Mouse (Mus musculus): ENCODE data around the gene Flywch2. TPM values are rescaled to one million over a fixed set of nuclear protein-coding genes. Genes with fewer than 3 reads are reported as not detected.

Flywch2 gene
- polyA plus RNA-seq, 1 experiment from 2014 or later = 14.9 TPM

GRCm38 (mm10) chr17:23761155-23761554 is 24.7 kb downstream of the Flywch2 start:
- Histone ChIP-seq H3K4me2 (ENCODE audit: low read depth, low read length) (no peak overlapping the region), H3K9ac (ENCODE audit: low read depth, low read length) (no peak overlapping the region), H3K4me3 (ENCODE audit: low read length) (no peak overlapping the region), H3K27ac (ENCODE audit: low read length) (no peak overlapping the region), H3K27me3 (replicated peaks; ENCODE audit: control insufficient read depth, insufficient read depth, low read length) (no peaks in the 10 kb centered on the region), H3K4me1 (ENCODE audit: control insufficient read depth, insufficient read depth, low read length) (no peaks in the 10 kb centered on the region), H3K9me3 (ENCODE audit: control insufficient read depth, low read length) (no peaks in the 10 kb centered on the region), H3K36me3 (ENCODE audit: control insufficient read depth, insufficient read depth, low read length) (peaks cover 18% of the 10 kb centered on the region)
- 96% methylated on average over 3 of the region's 3 CpGs for WGBS
- no peak for ATAC-seq

DNA sequence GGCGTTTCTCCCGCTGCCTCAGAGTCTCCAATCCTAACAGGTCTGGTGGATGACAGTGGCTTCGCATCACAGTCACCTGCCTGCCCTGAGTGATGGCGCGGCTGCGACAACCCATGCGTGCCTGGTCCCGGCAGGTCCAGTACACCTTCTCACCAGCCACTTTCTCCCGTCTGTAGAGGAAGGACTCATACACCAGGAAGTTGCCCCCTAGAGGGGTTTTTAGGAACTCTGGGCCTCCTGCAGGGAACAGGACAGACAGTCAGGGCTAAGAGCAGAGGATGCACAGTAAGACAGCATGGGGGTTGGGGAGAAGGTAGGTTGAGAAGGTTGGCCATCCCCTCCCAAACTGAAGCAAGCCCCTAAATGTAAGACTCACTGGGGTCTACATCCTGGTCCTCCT is 25.6 kb downstream of the Flywch2 start:
- Histone ChIP-seq H3K4me2 (ENCODE audit: low read depth, low read length) (no peak overlapping the region), H3K27me3 (replicated peaks; ENCODE audit: control insufficient read depth, insufficient read depth, low read length) (no peaks in the 10 kb centered on the region), H3K9me3 (ENCODE audit: control insufficient read depth, low read length) (no peaks in the 10 kb centered on the region), H3K4me3 (ENCODE audit: low read length) (no peak overlapping the region), H3K36me3 (ENCODE audit: control insufficient read depth, insufficient read depth, low read length) (peaks cover 22% of the 10 kb centered on the region), H3K4me1 (ENCODE audit: control insufficient read depth, insufficient read depth, low read length) (no peaks in the 10 kb centered on the region), H3K27ac (ENCODE audit: low read length) (no peak overlapping the region), H3K9ac (ENCODE audit: low read depth, low read length) (no peak overlapping the region)
- no peak for ATAC-seq
- WGBS = 97% methylated on average over 9 of the region's 9 CpGs

GRCm38 (mm10) chr17:23758801-23759200 is 27.1 kb downstream of the Flywch2 start:
- Histone ChIP-seq H3K4me1 (ENCODE audit: control insufficient read depth, insufficient read depth, low read length) (no peaks in the 10 kb centered on the region), H3K4me3 (ENCODE audit: low read length) (no peak overlapping the region), H3K27me3 (replicated peaks; ENCODE audit: control insufficient read depth, insufficient read depth, low read length) (no peaks in the 10 kb centered on the region), H3K4me2 (ENCODE audit: low read depth, low read length) (no peak overlapping the region), H3K9me3 (ENCODE audit: control insufficient read depth, low read length) (no peaks in the 10 kb centered on the region), H3K27ac (ENCODE audit: low read length) (no peak overlapping the region), H3K9ac (ENCODE audit: low read depth, low read length) (no peak overlapping the region), H3K36me3 (ENCODE audit: control insufficient read depth, insufficient read depth, low read length) (peaks cover 22% of the 10 kb centered on the region)
- no peak for ATAC-seq
- 84% methylated on average over 8 of the region's 8 CpGs for WGBS

- H3K4me3 ChIP-seq (ENCODE audit: low read length) = no peak overlapping the region
- H3K27ac ChIP-seq (ENCODE audit: low read length) = no peak overlapping the region
- H3K36me3 ChIP-seq (ENCODE audit: control insufficient read depth, insufficient read depth, low read length) = peaks cover 22% of the 10 kb centered on the region
- no peak for ATAC-seq
- 95% methylated on average over 9 of the region's 9 CpGs for WGBS
- H3K4me2 ChIP-seq (ENCODE audit: low read depth, low read length) = no peak overlapping the region
- no peaks in the 10 kb centered on the region for H3K9me3 ChIP-seq (ENCODE audit: control insufficient read depth, low read length)
- no peaks in the 10 kb centered on the region for H3K27me3 ChIP-seq (replicated peaks; ENCODE audit: control insufficient read depth, insufficient read depth, low read length)
- no peak overlapping the region for H3K9ac ChIP-seq (ENCODE audit: low read depth, low read length)
- H3K4me1 ChIP-seq (ENCODE audit: control insufficient read depth, insufficient read depth, low read length) = no peaks in the 10 kb centered on the region
Observed at GRCm38 (mm10) chr17:23757581-23757980, 28.3 kb downstream of the Flywch2 start.

DNA sequence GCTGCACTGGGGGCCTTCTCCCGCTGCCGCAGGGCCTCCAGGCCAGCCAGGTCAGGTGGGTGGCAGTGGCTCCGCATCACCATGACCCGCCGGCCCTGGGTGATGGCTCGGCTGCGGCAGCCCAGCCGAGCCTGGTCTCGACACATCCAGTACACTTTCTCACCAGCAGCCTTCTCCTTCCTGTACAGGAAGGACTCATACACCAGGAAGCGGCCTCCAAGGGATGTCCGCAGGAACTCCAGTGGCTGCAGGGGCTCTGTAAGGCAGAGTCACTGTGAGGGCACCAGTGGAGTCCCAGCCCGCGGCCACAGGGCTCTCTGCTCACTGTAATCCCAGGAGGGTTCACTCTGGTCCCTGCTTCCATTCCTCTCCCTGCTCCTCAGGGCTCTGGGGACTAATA is 30.2 kb downstream of the Flywch2 start:
- Histone ChIP-seq H3K4me1 (ENCODE audit: control insufficient read depth, insufficient read depth, low read length) (no peaks in the 10 kb centered on the region), H3K9ac (ENCODE audit: low read depth, low read length) (no peak overlapping the region), H3K9me3 (ENCODE audit: control insufficient read depth, low read length) (no peaks in the 10 kb centered on the region), H3K27ac (ENCODE audit: low read length) (no peak overlapping the region), H3K4me2 (ENCODE audit: low read depth, low read length) (no peak overlapping the region), H3K36me3 (ENCODE audit: control insufficient read depth, insufficient read depth, low read length) (peaks cover 17% of the 10 kb centered on the region), H3K4me3 (ENCODE audit: low read length) (no peak overlapping the region), H3K27me3 (replicated peaks; ENCODE audit: control insufficient read depth, insufficient read depth, low read length) (no peaks in the 10 kb centered on the region)
- ATAC-seq = no peak; the same call in 1 of the 2 replicates
- WGBS = 91% methylated on average over 13 of the region's 13 CpGs

DNA sequence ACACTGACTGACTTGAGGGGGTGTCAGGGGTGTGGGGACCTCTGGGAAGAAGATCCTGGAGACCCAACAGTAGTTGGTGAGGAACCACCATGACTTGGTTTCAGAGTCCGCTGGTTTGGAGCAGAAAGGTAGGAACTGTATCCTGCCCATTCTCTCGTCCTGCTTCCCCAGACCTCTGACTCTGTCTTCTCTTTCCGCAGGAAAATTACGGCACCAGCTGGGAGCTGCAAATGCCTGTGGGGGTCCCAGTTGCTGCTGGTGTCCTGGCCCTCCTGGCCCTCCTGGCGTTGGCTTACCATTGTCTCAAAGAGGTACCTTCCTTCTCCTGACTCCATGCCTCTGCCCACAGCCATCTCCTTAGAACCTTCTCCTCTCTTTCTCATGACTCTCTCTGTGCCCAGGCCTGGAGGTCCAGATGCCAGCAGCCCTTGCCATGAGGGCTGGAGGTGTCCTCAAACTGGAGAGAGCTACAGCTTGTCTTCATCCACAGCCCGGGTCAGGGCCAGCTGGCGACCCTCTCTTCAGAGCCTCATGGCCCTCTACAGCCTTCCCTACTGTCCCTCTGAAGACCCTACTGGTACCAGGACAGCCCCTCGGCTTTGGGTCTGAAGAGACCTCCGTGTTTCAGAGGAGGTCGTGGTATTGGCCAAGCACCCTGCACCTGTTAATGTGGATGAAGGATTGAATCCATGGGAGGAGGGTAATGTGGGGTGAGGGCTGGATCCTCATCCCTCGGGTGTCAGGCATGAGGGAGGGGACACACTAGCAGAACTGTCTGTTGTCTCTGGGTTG is 36.3 kb downstream of the Flywch2 start:
- 83% methylated on average over 11 of the region's 11 CpGs for WGBS
- peaks cover 18% of the 10 kb centered on the region for H3K27me3 ChIP-seq (replicated peaks; ENCODE audit: control insufficient read depth, insufficient read depth, low read length)
- H3K4me1 ChIP-seq (ENCODE audit: control insufficient read depth, insufficient read depth, low read length) = peaks cover 15% of the 10 kb centered on the region
- peak overlapping the region; percentile 31; the same call in 1 of the 2 replicates for H3K9ac ChIP-seq (ENCODE audit: low read depth, low read length)
- H3K27ac ChIP-seq (ENCODE audit: low read length) = no peak overlapping the region
- no peaks in the 10 kb centered on the region for H3K36me3 ChIP-seq (ENCODE audit: control insufficient read depth, insufficient read depth, low read length)
- H3K9me3 ChIP-seq (ENCODE audit: control insufficient read depth, low read length) = no peaks in the 10 kb centered on the region
- H3K4me3 ChIP-seq (ENCODE audit: low read length) = peak overlapping the region; percentile 23
- H3K4me2 ChIP-seq (ENCODE audit: low read depth, low read length) = peak overlapping the region; percentile 40
- ATAC-seq = no peak

GRCm38 (mm10) chr17:23748631-23749391 is 37.1 kb downstream of the Flywch2 start:
- Histone ChIP-seq H3K9ac (ENCODE audit: low read depth, low read length) (peak overlapping the region; percentile 31; the same call in 1 of the 2 replicates), H3K9me3 (ENCODE audit: control insufficient read depth, low read length) (no peaks in the 10 kb centered on the region), H3K4me3 (ENCODE audit: low read length) (peak overlapping the region; percentile 23), H3K4me2 (ENCODE audit: low read depth, low read length) (peak overlapping the region; percentile 40), H3K4me1 (ENCODE audit: control insufficient read depth, insufficient read depth, low read length) (peaks cover 19% of the 10 kb centered on the region), H3K27ac (ENCODE audit: low read length) (no peak overlapping the region), H3K36me3 (ENCODE audit: control insufficient read depth, insufficient read depth, low read length) (no peaks in the 10 kb centered on the region), H3K27me3 (replicated peaks; ENCODE audit: control insufficient read depth, insufficient read depth, low read length) (peaks cover 25% of the 10 kb centered on the region)
- 30% methylated on average over 10 of the region's 10 CpGs for WGBS
- ATAC-seq = peak; percentile 74

- Histone ChIP-seq H3K27me3 (replicated peaks; ENCODE audit: control insufficient read depth, insufficient read depth, low read length) (peaks cover 33% of the 10 kb centered on the region), H3K9me3 (ENCODE audit: control insufficient read depth, low read length) (no peaks in the 10 kb centered on the region), H3K4me2 (ENCODE audit: low read depth, low read length) (no peak overlapping the region), H3K4me1 (ENCODE audit: control insufficient read depth, insufficient read depth, low read length) (peaks cover 19% of the 10 kb centered on the region), H3K27ac (ENCODE audit: low read length) (no peak overlapping the region), H3K4me3 (ENCODE audit: low read length) (no peak overlapping the region), H3K36me3 (ENCODE audit: control insufficient read depth, insufficient read depth, low read length) (no peaks in the 10 kb centered on the region), H3K9ac (ENCODE audit: low read depth, low read length) (no peak overlapping the region)
- WGBS = 28% methylated on average over 6 of the region's 6 CpGs
- ATAC-seq = no peak
Observed at GRCm38 (mm10) chr17:23748026-23748425, 37.9 kb downstream of the Flywch2 start.

GRCm38 (mm10) chr17:23747471-23747870 is 38.4 kb downstream of the Flywch2 start:
- Histone ChIP-seq H3K36me3 (ENCODE audit: control insufficient read depth, insufficient read depth, low read length) (no peaks in the 10 kb centered on the region), H3K9me3 (ENCODE audit: control insufficient read depth, low read length) (no peaks in the 10 kb centered on the region), H3K4me2 (ENCODE audit: low read depth, low read length) (no peak overlapping the region), H3K4me1 (ENCODE audit: control insufficient read depth, insufficient read depth, low read length) (peaks cover 22% of the 10 kb centered on the region), H3K9ac (ENCODE audit: low read depth, low read length) (no peak overlapping the region), H3K4me3 (ENCODE audit: low read length) (no peak overlapping the region), H3K27ac (ENCODE audit: low read length) (no peak overlapping the region), H3K27me3 (replicated peaks; ENCODE audit: control insufficient read depth, insufficient read depth, low read length) (peaks cover 38% of the 10 kb centered on the region)
- no peak for ATAC-seq
- WGBS = 86% methylated on average over 3 of the region's 3 CpGs
